ENCODE assay signal across 8 mouse cellular contexts in the genomic region with DNA sequence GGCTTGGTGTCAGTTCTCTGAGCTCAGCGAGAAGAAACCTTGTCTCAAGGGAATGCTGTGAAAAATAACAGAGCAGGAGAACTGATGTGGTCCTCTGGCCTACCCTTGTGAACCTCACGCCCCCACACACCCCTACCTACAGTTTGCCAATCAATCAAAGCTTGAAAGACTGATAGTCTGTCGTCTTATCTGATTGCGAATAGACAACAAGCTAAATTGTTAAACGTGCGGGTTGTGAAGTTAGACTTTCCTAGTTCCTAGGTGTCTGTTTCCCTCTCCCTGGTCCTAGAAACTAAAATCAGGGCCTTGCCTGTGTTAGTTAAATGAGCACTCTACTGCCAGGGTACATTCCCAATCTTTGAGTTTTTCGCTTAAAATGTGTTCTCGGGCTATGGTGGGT. TPM values are rescaled to one million over a fixed set of nuclear protein-coding genes. Genes with fewer than 3 reads are reported as not detected.
A peak's percentile ranks its signal among the peaks of the same experiment; 100 is the strongest.
DNase-seq lines count a peak whose midpoint lies in the region; ATAC-seq and TF ChIP-seq lines count a peak whose summit lies in the region.

No protein-coding gene starts in this region.

- H3K9me3 ChIP-seq in embryonic facial prominence, embryonic 13.5 days, result no peaks in the 10 kb centered on the region
- H3K9me3 ChIP-seq in intestine, embryonic 16.5 days (ENCODE audit: control insufficient read depth, low read length), result no peaks in the 10 kb centered on the region
- no peaks in the 10 kb centered on the region for H3K9me3 ChIP-seq in neural tube, embryonic 14.5 days (ENCODE audit: control insufficient read depth, low read length)

- 49% methylated on average over 8 of the region's 8 CpGs for WGBS in lung, adult 2 months
- WGBS in embryonic facial prominence, embryonic 13.5 days, result 75% methylated on average over 8 of the region's 8 CpGs
- whole genome bisulfite sequencing in intestine, embryonic 16.5 days, result 55% methylated on average over 8 of the region's 8 CpGs
- WGBS in neural tube, embryonic 14.5 days, result 74% methylated on average over 8 of the region's 8 CpGs

- TF ChIP-seq CTCF in lung, adult 2 months (IDR thresholded peaks at IDR 0.05; ENCODE audit: insufficient read depth, low read length), result no peak

- H3K4me3 ChIP-seq in lung, adult 2 months (replicated peaks; ENCODE audit: extremely low read depth, low read depth, low read length), result peak overlapping the region; percentile 45
- peak overlapping the region; percentile 73 for H3K4me3 ChIP-seq in embryonic facial prominence, embryonic 13.5 days
- peak overlapping the region; percentile 91 for H3K4me3 ChIP-seq in intestine, embryonic 16.5 days (ENCODE audit: low read length)
- peak overlapping the region; percentile 66 for H3K4me3 ChIP-seq in neural tube, embryonic 14.5 days (ENCODE audit: low read depth, low read length)

- TF ChIP-seq POLR2A in lung, adult 2 months (IDR thresholded peaks at IDR 0.05; ENCODE audit: borderline replicate concordance, extremely low read depth, low read depth, low read length), result no peak

- peak overlapping the region; percentile 89 for H3K9ac ChIP-seq in embryonic facial prominence, embryonic 13.5 days
- peak overlapping the region; percentile 91 for H3K9ac ChIP-seq in intestine, embryonic 16.5 days (ENCODE audit: low read depth, low read length)
- no peak overlapping the region; the same call in 1 of the 2 replicates for H3K9ac ChIP-seq in neural tube, embryonic 14.5 days (replicated peaks; ENCODE audit: low read depth, low read length)

- peak overlapping the region; percentile 79 for H3K4me2 ChIP-seq in embryonic facial prominence, embryonic 13.5 days
- peak overlapping the region; percentile 60 for H3K4me2 ChIP-seq in intestine, embryonic 16.5 days (ENCODE audit: low read depth, low read length)
- peak overlapping the region; percentile 75 for H3K4me2 ChIP-seq in neural tube, embryonic 14.5 days (ENCODE audit: low read depth, low read length)

- peak overlapping the region; percentile 86 for H3K27ac ChIP-seq in embryonic facial prominence, embryonic 13.5 days
- H3K27ac ChIP-seq in intestine, embryonic 16.5 days (ENCODE audit: low read length), result no peak overlapping the region
- H3K27ac ChIP-seq in neural tube, embryonic 14.5 days (ENCODE audit: low read depth, low read length), result no peak overlapping the region

- peaks cover 14% of the 10 kb centered on the region for H3K36me3 ChIP-seq in embryonic facial prominence, embryonic 13.5 days
- H3K36me3 ChIP-seq in intestine, embryonic 16.5 days (ENCODE audit: control insufficient read depth, insufficient read depth, low read length), result no peaks in the 10 kb centered on the region
- peaks cover 2% of the 10 kb centered on the region; the same call in 1 of the 2 replicates for H3K36me3 ChIP-seq in neural tube, embryonic 14.5 days (ENCODE audit: control insufficient read depth, insufficient read depth, low read length)

- no peak for DNase-seq in lung, adult 2 months
- no peak for DNase-seq in lung, postnatal 10 days
- no peak for DNase-seq in cerebellum, postnatal 14 days
- no peak for DNase-seq in cerebellum, adult 18-20 months
- DNase-seq in layer of hippocampus, postnatal 25 days (ENCODE audit: extremely low spot score in 1 of 2, low spot score in 1 of 2), result no peak

- no peak for ATAC-seq in embryonic facial prominence, embryonic 13.5 days (ENCODE audit: insufficient number of reproducible peaks, insufficient read depth, low FRiP score, low TSS enrichment, low read depth)
- no peak for ATAC-seq in intestine, embryonic 16.5 days
- no peak for ATAC-seq in neural tube, embryonic 14.5 days (ENCODE audit: low read depth)

- no peaks in the 10 kb centered on the region for H3K27me3 ChIP-seq in embryonic facial prominence, embryonic 13.5 days
- H3K27me3 ChIP-seq in intestine, embryonic 16.5 days (replicated peaks; ENCODE audit: control insufficient read depth, insufficient read depth, low read length), result no peaks in the 10 kb centered on the region
- no peaks in the 10 kb centered on the region for H3K27me3 ChIP-seq in neural tube, embryonic 14.5 days (ENCODE audit: control insufficient read depth, insufficient read depth, low read length)

- peaks cover 7% of the 10 kb centered on the region for H3K4me1 ChIP-seq in lung, adult 2 months (ENCODE audit: control insufficient read depth, insufficient read depth, low read length)
- peaks cover 15% of the 10 kb centered on the region for H3K4me1 ChIP-seq in embryonic facial prominence, embryonic 13.5 days
- peaks cover 10% of the 10 kb centered on the region for H3K4me1 ChIP-seq in intestine, embryonic 16.5 days (ENCODE audit: control insufficient read depth, insufficient read depth, low read length)
- peaks cover 11% of the 10 kb centered on the region for H3K4me1 ChIP-seq in neural tube, embryonic 14.5 days (ENCODE audit: control insufficient read depth, insufficient read depth, low read length)

RNA-seq across cellular contexts. Expression of a gene that starts 0.6 kb away (rescaled TPM):
- 9.2 and 14.8 TPM in 2 replicates for polyA plus RNA-seq in lung, adult 2 months (2012; rRNA removed)
- 45.4 and 47.6 TPM in 2 replicates for polyA plus RNA-seq in embryonic facial prominence, embryonic 13.5 days (2015; fragmentation: Nextera tagmentation; extraction: Ambion mirVana)
- 27.0 and 27.2 TPM in 2 replicates for polyA plus RNA-seq in intestine, embryonic 16.5 days (2015; fragmentation: Nextera tagmentation; extraction: Ambion mirVana)
- 59.9 and 66.2 TPM in 2 replicates for polyA plus RNA-seq in neural tube, embryonic 14.5 days (2014; fragmentation: Nextera tagmentation; extraction: Ambion mirVana)
- 100 to 1,000 TPM in 1 of 2 experiments, 10 to 100 TPM in 1; 96.4 to 101 TPM for total RNA-seq in layer of hippocampus, postnatal 25 days (2021)

RNA-seq across cellular contexts. Expression of a gene that starts 21.9 kb away (rescaled TPM):
- polyA plus RNA-seq in lung, adult 2 months (2012; rRNA removed), result 2.0 and 3.6 TPM in 2 replicates
- 0.30 and 0.77 TPM in 2 replicates for polyA plus RNA-seq in embryonic facial prominence, embryonic 13.5 days (2015; fragmentation: Nextera tagmentation; extraction: Ambion mirVana)
- polyA plus RNA-seq in intestine, embryonic 16.5 days (2015; fragmentation: Nextera tagmentation; extraction: Ambion mirVana), result 1.2 and 1.3 TPM in 2 replicates
- 1.4 and 1.5 TPM in 2 replicates for polyA plus RNA-seq in neural tube, embryonic 14.5 days (2014; fragmentation: Nextera tagmentation; extraction: Ambion mirVana)
- 1 to 10 TPM; 5.3 to 6.1 TPM for total RNA-seq in layer of hippocampus, postnatal 25 days (2021)

RNA-seq across cellular contexts. Expression of a gene that starts 25.8 kb away (rescaled TPM):
- polyA plus RNA-seq in lung, adult 2 months (2012; rRNA removed), result 13.6 and 15.9 TPM in 2 replicates
- polyA plus RNA-seq in embryonic facial prominence, embryonic 13.5 days (2015; fragmentation: Nextera tagmentation; extraction: Ambion mirVana), result 6.4 and 6.8 TPM in 2 replicates
- polyA plus RNA-seq in intestine, embryonic 16.5 days (2015; fragmentation: Nextera tagmentation; extraction: Ambion mirVana), result 8.9 and 13.7 TPM in 2 replicates
- polyA plus RNA-seq in neural tube, embryonic 14.5 days (2014; fragmentation: Nextera tagmentation; extraction: Ambion mirVana), result 15.9 and 18.1 TPM in 2 replicates
- 10 to 100 TPM; 52.8 to 54.0 TPM for total RNA-seq in layer of hippocampus, postnatal 25 days (2021)

RNA-seq across cellular contexts. Expression of a gene that starts 58.2 kb away (rescaled TPM):
- polyA plus RNA-seq in lung, adult 2 months (2012; rRNA removed), result 69.3 and 73.6 TPM in 2 replicates
- 68.8 and 72.8 TPM in 2 replicates for polyA plus RNA-seq in embryonic facial prominence, embryonic 13.5 days (2015; fragmentation: Nextera tagmentation; extraction: Ambion mirVana)
- 104 and 115 TPM in 2 replicates for polyA plus RNA-seq in intestine, embryonic 16.5 days (2015; fragmentation: Nextera tagmentation; extraction: Ambion mirVana)
- polyA plus RNA-seq in neural tube, embryonic 14.5 days (2014; fragmentation: Nextera tagmentation; extraction: Ambion mirVana), result 73.0 and 73.9 TPM in 2 replicates
- 10 to 100 TPM; 52.3 to 54.3 TPM for total RNA-seq in layer of hippocampus, postnatal 25 days (2021)
